Mouse (Mus musculus) kidney, adult 2 months (tissue): ENCODE results near the gene Ano1. TPM values are rescaled to one million over a fixed set of nuclear protein-coding genes. Genes with fewer than 3 reads are reported as not detected.

ENCODE experiments used
- DNase-seq: peaks from one replicate; pipeline ENCODE4 v3.0.0; 2021
- H3K27ac ChIP-seq: fragments of 200-500 bp; 2 replicates; pipeline ENCODE4 v1.5.1; 2012; ENCODE audit warnings: low read depth, low read length, control low read depth, inconsistent platforms; ENCODE audit not compliant: insufficient read depth
- H3K27me3 ChIP-seq: fragments of 200-500 bp; replicated peaks from 2 replicates; pipeline ENCODE4 v1.6.1; 2012; ENCODE audit warnings: mild to moderate bottlenecking, moderate library complexity, low read length, inconsistent platforms; ENCODE audit not compliant: control insufficient read depth, insufficient read depth
- H3K36me3 ChIP-seq: fragments of 200-500 bp; 2 replicates; pipeline ENCODE4 v1.6.1; 2012; ENCODE audit warnings: mild to moderate bottlenecking, moderate library complexity, low read length, inconsistent platforms; ENCODE audit not compliant: control insufficient read depth, insufficient read depth
- H3K4me1 ChIP-seq: fragments of 200-500 bp; 2 replicates; pipeline ENCODE4 v1.6.1; 2011; ENCODE audit warnings: low read length; ENCODE audit not compliant: control insufficient read depth, insufficient read depth
- H3K4me3 ChIP-seq: fragments of 200-500 bp; 2 replicates; pipeline ENCODE4 v1.5.1; 2011; ENCODE audit warnings: mild to moderate bottlenecking, low read depth, low read length, control low read depth; ENCODE audit not compliant: insufficient read depth
- CTCF ChIP-seq: fragments of 200-500 bp; conservative IDR thresholded peaks from 2 replicates; pipeline ENCODE4 v1.5.1; 2011; ENCODE audit warnings: low read depth, mild to moderate bottlenecking, control low read depth, low read length, moderate library complexity, mixed read lengths; ENCODE audit not compliant: insufficient read depth, insufficient read length
- POLR2A ChIP-seq: fragments of 200-500 bp; IDR thresholded peaks from one replicate; pipeline ENCODE4 v1.6.1; 2011; ENCODE audit warnings: low read depth, low read length, control low read depth
- WGBS: fragments of 180-500 bp; shearing (Covaris S2); methylation state at CpG from one replicate; pipeline ENCODE4 v1.1.7; 2018; 5-methylcytosine and 5-hydroxymethylcytosine counted together
- polyA plus RNA-seq: library from polyadenylated mRNA; depleted of rRNA; stranded (reverse); fragments of >200 nt; gene quantifications from 2 replicates; pipeline ENCODE4 v1.2.3, GENCODE M21; 2012

Gene Ano1
- polyA plus RNA-seq, 1 experiment = 10.0 TPM

- Histone ChIP-seq H3K4me1 (peaks cover 17% of the 10 kb centered on the region), H3K4me3 (peak overlapping the region; percentile 49), H3K36me3 (no peaks in the 10 kb centered on the region; the same call in 1 of the 2 replicates), H3K27ac (peak overlapping the region; percentile 29), H3K27me3 (no peaks in the 10 kb centered on the region)
- no peak for DNase-seq
- TF ChIP-seq POLR2A (no peak), CTCF (no peak)
- WGBS = 22% methylated on average over 8 of the region's 8 CpGs
Observed at GRCm38 (mm10) chr7:144554123-144554472, 197.7 kb downstream of the Ano1 start.

- peak within 1 kb of the TSS; percentile 94 for H3K4me3 ChIP-seq
- H3K27ac ChIP-seq = peak within 1 kb of the TSS; percentile 29
- H3K36me3 ChIP-seq = no peaks in the 10 kb centered on the region; the same call in 1 of the 2 replicates
- H3K27me3 ChIP-seq = no peaks in the 10 kb centered on the region
- TF ChIP-seq CTCF (no peak), POLR2A (peak; percentile 90)
- DNase-seq = peak; percentile 99
- peaks cover 17% of the 10 kb centered on the region for H3K4me1 ChIP-seq
- under 1% methylated on average over 97 of the region's 97 CpGs for WGBS
Observed at GRCm38 (mm10) chr7:144553237-144554122, 198.3 kb downstream of the Ano1 start, which contains the start of gene Ppfia1. TSS of gene Ppfia1 (minus strand) at chr7:144553729.

DNA sequence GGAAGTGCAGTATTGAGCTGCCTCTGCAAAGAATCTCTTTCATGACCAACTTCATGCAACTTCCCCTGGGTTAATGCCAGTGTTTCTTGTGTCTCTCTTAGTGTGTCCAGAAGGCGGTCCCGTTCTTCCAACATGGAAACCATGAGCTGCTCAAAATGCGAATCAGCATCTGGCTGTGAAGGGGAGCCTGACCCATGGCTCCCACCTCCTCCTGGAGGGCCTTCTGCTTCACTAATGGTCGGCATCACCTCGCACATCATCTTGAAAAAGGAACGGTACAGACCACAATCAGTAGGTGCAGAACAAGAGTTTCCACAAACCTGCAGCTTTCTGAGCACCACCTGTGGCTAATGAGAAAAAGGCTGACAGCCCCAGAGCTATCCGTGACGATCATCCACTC is 199.5 kb downstream of the Ano1 start:
- Histone ChIP-seq H3K4me3 (peak overlapping the region; percentile 94; the same call in 1 of the 2 replicates), H3K27ac (no peak overlapping the region), H3K36me3 (no peaks in the 10 kb centered on the region; the same call in 1 of the 2 replicates), H3K4me1 (peaks cover 17% of the 10 kb centered on the region), H3K27me3 (no peaks in the 10 kb centered on the region)
- WGBS = 76% methylated on average over 8 of the region's 8 CpGs
- DNase-seq = no peak
- TF ChIP-seq POLR2A (no peak), CTCF (no peak)

DNA sequence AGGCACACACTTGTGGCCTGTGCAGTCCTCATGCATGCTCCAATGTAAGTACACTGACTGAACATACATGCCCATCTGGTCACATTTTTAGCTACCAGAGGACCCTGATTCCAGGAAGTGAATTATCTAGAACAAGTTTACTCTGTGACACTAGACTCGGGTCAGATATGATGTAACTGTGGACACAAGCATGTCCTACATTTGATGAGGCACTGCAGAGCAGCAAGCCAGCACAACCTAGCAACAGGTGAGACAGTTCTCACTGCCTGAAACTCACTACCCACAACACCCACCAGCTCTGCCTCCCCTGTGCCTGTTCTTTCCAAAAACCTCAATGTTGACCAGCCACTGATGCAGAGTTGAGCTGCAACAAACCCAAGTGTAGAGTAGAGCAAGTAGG is 201.0 kb downstream of the Ano1 start:
- H3K27me3 ChIP-seq = no peaks in the 10 kb centered on the region
- H3K4me3 ChIP-seq = no peak overlapping the region
- peaks cover 22% of the 10 kb centered on the region for H3K4me1 ChIP-seq
- TF ChIP-seq CTCF (no peak), POLR2A (no peak)
- DNase-seq = no peak
- WGBS = 40% methylated on average over 1 of the region's 1 CpGs
- H3K27ac ChIP-seq = no peak overlapping the region
- H3K36me3 ChIP-seq = no peaks in the 10 kb centered on the region; the same call in 1 of the 2 replicates

GRCm38 (mm10) chr7:144549904-144550566 is 201.7 kb downstream of the Ano1 start:
- Histone ChIP-seq H3K27me3 (no peaks in the 10 kb centered on the region), H3K4me1 (peaks cover 26% of the 10 kb centered on the region), H3K4me3 (no peak overlapping the region), H3K27ac (no peak overlapping the region), H3K36me3 (no peaks in the 10 kb centered on the region; the same call in 1 of the 2 replicates)
- TF ChIP-seq CTCF = no peak
- no peak for TF ChIP-seq POLR2A
- DNase-seq = no peak
- WGBS = 100% methylated on average over 2 of the region's 2 CpGs

- DNase-seq = peak; percentile 48
- no peak for TF ChIP-seq CTCF
- TF ChIP-seq POLR2A = no peak
Observed at GRCm38 (mm10) chr7:144545231-144545630, 206.5 kb downstream of the Ano1 start.

DNA sequence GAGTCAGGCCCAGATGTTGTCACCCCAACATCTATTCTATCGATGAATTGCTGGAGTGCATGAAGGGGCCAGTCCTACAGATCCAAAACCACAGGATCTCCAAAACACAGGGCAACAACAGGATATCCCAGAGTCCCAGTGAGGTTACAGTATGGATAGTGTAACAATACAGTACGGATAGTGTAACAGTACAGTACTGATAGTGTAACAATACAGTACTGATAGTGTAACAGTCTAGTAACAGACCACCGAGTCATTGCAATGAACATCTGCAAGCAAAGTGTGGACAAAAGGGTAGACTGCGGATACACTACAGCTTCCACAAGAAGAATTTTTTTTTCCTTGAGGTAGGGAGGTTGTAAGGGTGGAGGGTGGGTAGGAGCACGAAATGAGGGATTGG is 210.4 kb downstream of the Ano1 start:
- no peaks in the 10 kb centered on the region for H3K27me3 ChIP-seq
- H3K4me3 ChIP-seq = no peak overlapping the region
- H3K27ac ChIP-seq = no peak overlapping the region
- WGBS = 96% methylated on average over 5 of the region's 5 CpGs
- TF ChIP-seq POLR2A (no peak), CTCF (no peak)
- DNase-seq = no peak
- no peaks in the 10 kb centered on the region for H3K36me3 ChIP-seq
- H3K4me1 ChIP-seq = peaks cover 9% of the 10 kb centered on the region; the same call in 1 of the 2 replicates

More at GRCm38 (mm10) chr7:144545231-144545630, 206.5 kb downstream of the Ano1 start:
- H3K4me3 ChIP-seq = no peak overlapping the region
- H3K4me1 ChIP-seq = peaks cover 9% of the 10 kb centered on the region; the same call in 1 of the 2 replicates
- no peak overlapping the region; the same call in 1 of the 2 replicates for H3K27ac ChIP-seq
- 47% methylated on average over 3 of the region's 3 CpGs for WGBS
- H3K27me3 ChIP-seq = no peaks in the 10 kb centered on the region
- no peaks in the 10 kb centered on the region; the same call in 1 of the 2 replicates for H3K36me3 ChIP-seq
